Mouse (Mus musculus): ENCODE results near the gene Scrn1.

Gene Scrn1

DNA sequence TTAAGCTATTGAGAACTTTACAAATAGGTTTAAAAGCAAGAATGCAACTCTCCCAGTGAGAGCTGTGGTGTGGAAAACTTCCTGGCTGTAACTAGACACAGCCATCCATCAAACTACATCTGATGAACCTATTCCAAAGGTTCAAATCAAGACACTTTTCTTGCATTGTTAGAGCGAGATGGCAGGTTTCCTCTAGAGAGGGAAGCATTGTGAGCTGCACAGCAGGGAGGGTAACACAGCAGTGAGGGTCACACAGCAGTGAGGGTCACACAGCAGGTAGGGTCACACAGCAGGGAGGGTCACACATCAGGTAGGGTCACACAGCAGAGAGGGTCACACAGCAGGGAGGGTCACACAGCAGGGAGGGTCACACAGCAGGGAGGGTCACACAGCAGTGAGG lies 21.9 kb upstream of the Scrn1 start:
- TF ChIP-seq GATA4 (IDR thresholded peaks at IDR 0.05; ENCODE audit: insufficient replicate concordance, low read length) = no peak

DNA sequence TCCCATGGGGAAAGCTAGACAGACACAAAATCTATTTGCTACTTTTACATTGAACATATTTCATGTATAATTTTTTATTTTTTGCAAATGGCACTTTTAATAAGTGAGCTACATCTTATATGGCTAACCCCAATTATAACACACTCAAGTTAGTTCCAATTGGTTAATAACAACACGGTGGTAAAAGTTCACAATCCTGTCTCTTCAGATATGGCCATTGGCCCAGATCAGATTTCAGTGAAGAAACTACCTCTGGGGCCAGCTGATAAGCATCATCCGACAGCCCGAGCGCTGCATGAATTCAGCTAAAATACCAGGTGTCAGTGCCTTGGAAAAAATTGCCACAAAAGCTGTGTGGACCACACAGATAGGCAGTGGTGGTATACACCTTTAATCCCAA lies 21.4 kb upstream of the Scrn1 start:
- TF ChIP-seq GATA4 (IDR thresholded peaks at IDR 0.05; ENCODE audit: insufficient replicate concordance, low read length) = no peak; the same call in 1 of the 2 replicates

DNA sequence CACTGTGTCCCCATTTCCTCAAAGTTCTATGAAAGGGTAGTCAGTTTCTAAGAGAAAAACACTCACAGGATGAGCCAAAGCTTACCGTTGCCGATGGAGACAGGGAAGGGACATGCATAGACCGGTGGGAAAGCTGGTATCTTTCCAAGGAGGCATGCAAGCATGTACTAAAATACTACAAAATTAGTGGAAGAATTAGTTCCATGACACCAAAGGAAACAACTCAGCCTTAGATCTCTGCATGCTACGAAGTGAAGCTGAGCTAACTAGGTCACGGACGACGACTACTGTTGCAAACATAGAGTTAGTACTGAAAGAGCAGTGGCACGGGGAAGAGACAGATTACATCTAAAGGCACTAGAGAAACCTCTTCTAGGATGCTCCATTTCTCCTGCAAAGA lies 20.6 kb upstream of the Scrn1 start:
- no peak for TF ChIP-seq GATA4 (IDR thresholded peaks at IDR 0.05; ENCODE audit: insufficient replicate concordance, low read length)

GRCm38 (mm10) chr6:54586175-54586574 lies 19.9 kb upstream of the Scrn1 start:
- no peak for TF ChIP-seq GATA4 (IDR thresholded peaks at IDR 0.05; ENCODE audit: insufficient replicate concordance, low read length)

DNA sequence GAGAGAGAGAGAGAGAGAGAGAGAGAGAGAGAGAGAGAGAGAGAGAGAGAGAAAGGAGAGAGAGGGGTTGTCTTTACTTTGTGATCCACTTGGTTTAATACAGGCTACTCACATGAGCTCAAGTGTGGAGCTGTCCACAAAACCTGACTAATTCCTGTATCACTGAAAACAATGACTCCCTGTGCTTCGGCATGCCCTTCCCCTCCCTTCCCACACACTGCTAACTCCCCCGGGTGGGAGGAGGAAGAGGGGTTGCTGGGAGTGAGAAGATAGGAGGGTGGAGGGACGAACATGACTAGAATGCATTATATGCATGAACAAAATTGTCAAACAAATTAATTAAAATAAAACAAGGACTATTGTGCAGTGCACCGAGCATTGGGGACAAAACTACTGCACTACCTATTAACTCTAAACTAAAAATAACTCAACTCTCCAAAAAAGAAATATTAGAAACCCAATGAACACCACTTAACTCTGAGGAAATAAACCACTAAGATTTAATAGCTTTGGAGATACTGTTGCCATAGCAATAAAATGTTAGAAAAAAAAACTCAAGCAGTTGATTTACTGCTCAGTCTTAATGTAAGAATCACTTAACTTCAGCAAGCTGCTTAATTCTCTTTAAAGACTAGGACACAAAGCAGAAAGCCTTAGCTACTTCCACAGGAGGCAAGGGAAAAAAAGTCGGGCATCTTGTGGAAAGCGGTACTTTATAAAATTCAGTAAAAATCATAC lies 7.1 kb upstream of the Scrn1 start:
- no peak for TF ChIP-seq GATA4 (IDR thresholded peaks at IDR 0.05; ENCODE audit: insufficient replicate concordance, low read length)

- TF ChIP-seq GATA4 (IDR thresholded peaks at IDR 0.05; ENCODE audit: insufficient replicate concordance, low read length) = no peak
These were observed 3.5 kb upstream of the Scrn1 start for GRCm38 (mm10) chr6:54569776-54570175.

DNA sequence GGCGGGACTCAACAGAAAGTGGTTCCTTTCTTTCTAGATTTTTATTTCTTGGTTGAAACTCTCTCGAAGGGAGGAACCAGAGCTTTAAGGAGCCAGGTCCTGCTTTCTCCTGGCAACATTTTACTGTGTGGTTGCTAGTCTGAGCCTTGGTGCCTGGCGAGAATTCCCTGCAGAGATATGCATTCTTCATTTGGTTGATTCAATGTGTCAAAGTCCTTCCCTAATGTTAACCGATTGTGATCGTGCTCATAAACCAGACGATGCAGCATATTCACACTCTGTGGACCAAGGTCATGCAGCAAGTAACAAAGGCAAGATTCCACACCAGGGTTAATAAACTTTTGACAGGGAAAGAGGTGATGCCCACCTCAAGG lies 244 bp upstream of the Scrn1 start:
- TF ChIP-seq GATA4 (IDR thresholded peaks at IDR 0.05; ENCODE audit: insufficient replicate concordance, low read length) = no peak

DNA sequence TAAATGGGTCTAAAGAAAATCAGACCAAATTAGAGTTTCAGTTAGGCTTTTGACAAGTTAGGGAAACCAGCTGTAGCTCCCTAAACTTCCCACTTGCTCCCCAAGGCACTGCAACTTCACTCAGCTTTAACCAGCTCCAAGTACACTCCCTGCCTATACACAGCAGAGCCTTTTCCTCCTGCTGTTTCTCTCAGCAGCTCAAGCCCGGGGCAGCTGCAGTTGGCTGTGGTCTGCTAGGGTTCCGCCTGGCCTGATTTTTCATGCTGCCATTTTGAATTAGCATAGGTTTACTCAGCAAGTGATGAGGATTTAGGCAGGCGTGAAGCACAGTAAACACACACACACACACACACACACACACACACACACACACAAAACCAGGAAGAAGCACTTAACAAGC lies 1.3 kb downstream of the Scrn1 start:
- no peak for TF ChIP-seq GATA4 (IDR thresholded peaks at IDR 0.05; ENCODE audit: insufficient replicate concordance, low read length)

DNA sequence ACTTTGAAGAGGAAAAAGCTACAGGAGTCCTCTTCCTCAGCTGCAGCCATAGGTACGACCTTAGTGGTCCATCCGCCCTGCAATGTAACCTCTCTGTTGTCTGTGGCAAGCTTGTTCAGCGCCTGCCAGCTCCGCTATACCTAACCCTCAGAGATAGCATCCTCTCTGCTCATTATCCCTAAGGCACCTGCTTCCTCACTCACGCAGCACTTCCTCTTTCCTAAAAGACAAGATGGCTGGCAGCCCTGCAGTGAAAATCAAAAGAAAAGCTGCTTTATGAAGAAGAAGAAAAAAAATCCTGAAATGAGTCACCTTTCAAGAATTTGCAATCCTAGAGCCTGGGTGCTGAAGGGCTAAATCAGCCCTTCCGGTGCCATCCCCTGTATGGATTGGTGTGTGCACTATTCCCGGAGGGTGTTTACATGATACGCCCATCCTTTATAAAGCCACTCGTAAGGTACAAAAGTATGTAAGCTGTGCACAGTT lies 1.7 kb downstream of the Scrn1 start:
- no peak for TF ChIP-seq GATA4 (IDR thresholded peaks at IDR 0.05; ENCODE audit: insufficient replicate concordance, low read length)

- TF ChIP-seq GATA4 (IDR thresholded peaks at IDR 0.05; ENCODE audit: insufficient replicate concordance, low read length) = no peak
These were observed 2.7 kb downstream of the Scrn1 start for GRCm38 (mm10) chr6:54563561-54563960.

DNA sequence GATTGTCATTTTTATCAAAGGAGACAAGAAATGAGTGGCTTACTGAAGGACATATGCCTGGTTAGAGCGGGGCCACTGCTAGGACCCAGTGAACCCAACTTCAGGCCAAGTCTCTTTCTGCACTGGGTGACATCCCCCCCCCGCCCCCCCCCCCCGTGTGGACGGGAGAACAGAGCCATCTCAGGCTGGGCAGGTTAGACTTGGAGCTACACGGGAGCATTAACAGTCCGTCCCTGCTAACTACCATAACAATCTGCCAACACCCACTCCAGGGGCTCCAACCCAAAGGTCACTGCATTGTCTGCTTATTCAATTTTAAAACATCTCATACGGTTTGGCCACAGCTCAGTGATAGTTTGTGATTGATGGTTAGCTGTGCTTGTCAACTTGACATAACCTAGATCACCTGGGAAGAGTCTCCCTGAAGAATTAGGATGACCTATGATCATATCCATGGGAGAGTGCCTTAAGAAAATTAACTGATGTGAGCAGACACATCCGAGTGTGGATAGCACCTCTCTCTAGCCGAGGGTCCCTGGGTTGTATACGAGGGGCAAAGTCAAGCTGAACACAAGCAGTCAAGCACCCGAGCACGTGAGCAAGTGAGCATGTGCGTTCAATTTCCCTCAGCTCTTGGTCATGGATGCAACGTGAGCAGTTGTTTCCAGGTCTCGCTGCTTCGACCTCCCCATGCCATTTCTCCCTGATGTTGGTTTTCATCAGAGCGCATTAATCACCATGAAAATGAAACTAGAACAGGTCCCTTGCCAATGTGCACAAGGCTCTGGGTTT lies 4.1 kb downstream of the Scrn1 start:
- TF ChIP-seq GATA4 (IDR thresholded peaks at IDR 0.05; ENCODE audit: insufficient replicate concordance, low read length) = no peak

DNA sequence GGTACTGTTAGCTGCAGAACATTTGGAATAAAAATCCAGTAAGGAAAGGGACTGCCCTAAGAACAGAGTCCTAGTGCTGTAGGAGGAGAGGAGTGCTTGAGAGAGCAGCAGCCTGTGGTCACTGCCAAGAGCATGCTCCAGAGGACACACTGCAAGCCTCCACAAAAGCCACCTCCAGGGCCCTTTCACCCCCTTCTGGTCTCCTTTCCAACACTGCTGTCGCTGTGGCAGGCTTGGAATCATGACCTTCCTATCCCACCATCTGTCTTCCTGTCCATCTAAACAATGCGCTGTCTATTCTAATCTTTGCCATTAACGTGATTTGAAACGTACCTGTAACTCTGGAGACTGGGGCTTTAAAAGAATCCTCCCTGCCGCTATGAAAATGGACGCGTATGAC lies 7.8 kb downstream of the Scrn1 start:
- TF ChIP-seq GATA4 (IDR thresholded peaks at IDR 0.05; ENCODE audit: insufficient replicate concordance, low read length) = no peak

DNA sequence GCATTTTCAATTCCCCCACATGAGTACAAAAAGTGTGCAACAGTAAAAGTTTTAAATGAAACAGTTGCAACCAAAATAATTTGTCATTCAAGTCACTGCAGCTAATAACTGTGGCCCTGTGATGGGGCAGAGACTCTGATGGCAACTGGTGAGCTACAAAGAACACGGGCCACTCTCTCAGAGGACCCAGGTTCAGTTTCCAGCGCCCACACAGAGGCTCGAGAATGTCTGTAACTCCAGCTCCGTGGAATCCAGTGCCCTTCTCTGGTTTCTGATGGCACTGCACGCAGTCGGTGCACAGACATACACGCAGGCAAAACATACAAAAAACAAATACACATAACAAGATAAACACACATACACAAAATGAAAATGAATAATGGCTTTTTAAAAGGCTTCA lies 8.6 kb downstream of the Scrn1 start:
- TF ChIP-seq GATA4 (IDR thresholded peaks at IDR 0.05; ENCODE audit: insufficient replicate concordance, low read length) = no peak

- TF ChIP-seq GATA4 (IDR thresholded peaks at IDR 0.05; ENCODE audit: insufficient replicate concordance, low read length) = no peak
These were observed 10.5 kb downstream of the Scrn1 start for GRCm38 (mm10) chr6:54555816-54556215.

- TF ChIP-seq GATA4 (IDR thresholded peaks at IDR 0.05; ENCODE audit: insufficient replicate concordance, low read length) = no peak
These were observed 11.8 kb downstream of the Scrn1 start for GRCm38 (mm10) chr6:54554341-54555110.

DNA sequence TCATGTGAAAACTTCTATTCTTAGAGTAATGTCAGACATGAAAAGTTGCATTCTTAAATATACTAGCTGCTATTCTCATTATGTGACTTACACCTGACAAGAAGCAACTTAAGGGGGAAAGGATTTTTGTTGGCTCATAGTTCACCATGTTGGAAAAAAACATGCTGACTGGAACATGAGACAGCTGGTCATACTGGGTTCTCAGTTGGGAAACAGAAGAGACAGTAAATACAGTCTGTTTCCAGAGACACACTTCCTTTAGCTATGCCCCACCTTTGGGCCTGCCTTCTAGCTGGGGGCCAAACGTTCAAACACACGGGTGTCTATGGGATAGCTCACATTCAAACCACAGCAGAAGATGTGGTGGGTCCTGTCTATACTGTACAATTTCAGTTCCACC lies 12.7 kb downstream of the Scrn1 start:
- no peak for TF ChIP-seq GATA4 (IDR thresholded peaks at IDR 0.05; ENCODE audit: insufficient replicate concordance, low read length)
